In genomic region chr6:91410168-91410780, GRCm38 (mm10) we compare ENCODE assay signal across 9 mouse cellular contexts. TPM values are rescaled to one million over a fixed set of nuclear protein-coding genes. Genes with fewer than 3 reads are reported as not detected.
A peak's percentile ranks its signal among the peaks of the same experiment; 100 is the strongest.
DNase-seq lines count a peak whose midpoint lies in the region; ATAC-seq lines count a peak whose summit lies in the region.
"Had no signal": no experiment of that assay in that cellular context is flagged by ENCODE, and none has a peak within 500 bp of the region (broad histone marks: within the 10 kb centered on the region; RNA-seq: fewer than 3 reads in every experiment).

No protein-coding gene starts in this region.

- no peak for DNase-seq in heart, postnatal 14 days
- DNase-seq in WW6 (ENCODE audit: low read depth, low spot score), result peak; percentile 4
- peak; percentile 43 for DNase-seq in midbrain, embryonic 10.5 days (ENCODE audit: low spot score)
- no peak for DNase-seq in gastrocnemius, postnatal 4 days (ENCODE audit: low spot score in 2 of 2)
- DNase-seq in spleen, postnatal 4 days (ENCODE audit: low spot score in 2 of 2), result no peak
- no peak for DNase-seq in adrenal gland, adult (ENCODE audit: inconsistent age in 2 of 2, low spot score in 1 of 2)

- H3K4me3 ChIP-seq in heart, embryonic 11.5 days (ENCODE audit: low read depth, low read length), result peak overlapping the region; percentile 53
- H3K4me3 ChIP-seq in forebrain, embryonic 13.5 days, result peak overlapping the region; percentile 79
- peak overlapping the region; percentile 83 for H3K4me3 ChIP-seq in midbrain, embryonic 10.5 days

- no peaks in the 10 kb centered on the region for H3K9me3 ChIP-seq in heart, embryonic 11.5 days (replicated peaks; ENCODE audit: control insufficient read depth, low read length)
- no peaks in the 10 kb centered on the region for H3K9me3 ChIP-seq in forebrain, embryonic 13.5 days (replicated peaks)
- no peaks in the 10 kb centered on the region for H3K9me3 ChIP-seq in midbrain, embryonic 10.5 days (replicated peaks)

- peaks cover 82% of the 10 kb centered on the region for H3K27me3 ChIP-seq in heart, embryonic 11.5 days (ENCODE audit: control insufficient read depth, insufficient read depth, low read length)
- H3K27me3 ChIP-seq in forebrain, embryonic 13.5 days, result peaks cover 26% of the 10 kb centered on the region
- peaks cover 84% of the 10 kb centered on the region for H3K27me3 ChIP-seq in midbrain, embryonic 10.5 days (ENCODE audit: low read depth, poor library complexity, severe bottlenecking)

- peak overlapping the region; percentile 84 for H3K4me2 ChIP-seq in heart, embryonic 11.5 days
- peak overlapping the region; percentile 93 for H3K4me2 ChIP-seq in forebrain, embryonic 13.5 days

- no peak overlapping the region for H3K27ac ChIP-seq in heart, embryonic 11.5 days (ENCODE audit: low read depth, low read length)
- peak overlapping the region; percentile 85 for H3K27ac ChIP-seq in forebrain, embryonic 13.5 days
- peak overlapping the region; percentile 93 for H3K27ac ChIP-seq in midbrain, embryonic 10.5 days (replicated peaks)

- intact Hi-C loops in heart, postnatal 14 days (cut with DNase I), result no loop called here

- H3K4me1 ChIP-seq in heart, embryonic 11.5 days (ENCODE audit: control insufficient read depth, insufficient read depth, low read length), result peaks cover 7% of the 10 kb centered on the region
- peaks cover 34% of the 10 kb centered on the region for H3K4me1 ChIP-seq in forebrain, embryonic 13.5 days
- H3K4me1 ChIP-seq in midbrain, embryonic 10.5 days, result peaks cover 33% of the 10 kb centered on the region

- H3K36me3 ChIP-seq in heart, embryonic 11.5 days (ENCODE audit: control insufficient read depth, insufficient read depth, low read length), result no peaks in the 10 kb centered on the region
- peaks cover 34% of the 10 kb centered on the region for H3K36me3 ChIP-seq in forebrain, embryonic 13.5 days (ENCODE audit: poor library complexity, severe bottlenecking)
- H3K36me3 ChIP-seq in midbrain, embryonic 10.5 days, result peaks cover 36% of the 10 kb centered on the region

- 2% methylated on average over 26 of the region's 26 CpGs for WGBS in heart, embryonic 11.5 days (ENCODE audit: insufficient replicate concordance)
- WGBS in forebrain, embryonic 13.5 days, result under 1% methylated on average over 26 of the region's 26 CpGs
- WGBS in midbrain, embryonic 10.5 days, result under 1% methylated on average over 26 of the region's 26 CpGs

- H3K9ac ChIP-seq in heart, embryonic 11.5 days (ENCODE audit: low read depth, low read length), result no peak overlapping the region
- peak overlapping the region; percentile 91 for H3K9ac ChIP-seq in forebrain, embryonic 13.5 days

- ATAC-seq in heart, embryonic 11.5 days (replicated peaks; ENCODE audit: insufficient number of reproducible peaks, low FRiP score, low TSS enrichment), result no peak
- ATAC-seq in forebrain, embryonic 13.5 days, result 0 out of 2 replicates have a peak, but pooled peaks have one; percentile 22

RNA-seq across cellular contexts. Expression of gene Wnt7a, which starts 0.9 kb away (rescaled TPM):
- polyA plus RNA-seq in heart, embryonic 11.5 days (2014; fragmentation: Nextera tagmentation; extraction: Ambion mirVana), result 0.11 and 0.59 TPM in 2 replicates
- under 1 TPM in 1 of 2 experiments, not detected in 1; 0.07 TPM for total RNA-seq in heart, postnatal 14 days (2021)
- polyA plus RNA-seq in forebrain, embryonic 13.5 days (2015; fragmentation: Nextera tagmentation; extraction: Ambion mirVana), result 21.9 and 22.8 TPM in 2 replicates
- polyA plus RNA-seq in midbrain, embryonic 10.5 days (2016; fragmentation: Nextera tagmentation; extraction: Ambion mirVana), result 14.4 and 16.8 TPM in 2 replicates
- not detected for total RNA-seq in gastrocnemius, postnatal 4 days (2021)
- polyA plus RNA-seq: C2C12 had no signal

Comparison
In these comparisons a context has a peak if more than half of its experiments do, and no peak if none do; other contexts are left out.
1. DNase-seq: peak in WW6 (single experiment) and midbrain, embryonic 10.5 days (single experiment); none in heart, postnatal 14 days (0 of 2), gastrocnemius, postnatal 4 days (0 of 2), spleen, postnatal 4 days (0 of 2) and adrenal gland, adult (0 of 2).
2. Peak in every context shown above with its lines, with median percentiles within 50 percentile points of each other: H3K4me3 ChIP-seq.